Comparison of ENCODE assay signal across 13 mouse cellular contexts in genomic region chr11:22601977-22602376, GRCm38 (mm10).
DNase-seq lines count a peak whose midpoint lies in the region; ATAC-seq and TF ChIP-seq lines count a peak whose summit lies in the region.
"Had no signal": no experiment of that assay in that cellular context is flagged by ENCODE, and none has a peak within 500 bp of the region (broad histone marks: within the 10 kb centered on the region; RNA-seq: fewer than 3 reads in every experiment).

No protein-coding gene starts in this region.

- 15% methylated on average over 3 of the region's 3 CpGs for WGBS in kidney, embryonic 14.5 days
- WGBS in kidney, adult 2 months: 30% methylated on average over 3 of the region's 3 CpGs
- WGBS in intestine, embryonic 16.5 days: 21% methylated on average over 3 of the region's 3 CpGs

- ATAC-seq in kidney, embryonic 14.5 days (ENCODE audit: low FRiP score, low TSS enrichment): peak; percentile 62; the same call in 1 of the 2 replicates
- ATAC-seq in intestine, embryonic 16.5 days: peak; percentile 59
- no peak for ATAC-seq in CD4-positive, CD25-positive, alpha-beta regulatory T cell, adult 4 months

- no peak overlapping the region for H3K9ac ChIP-seq in kidney, embryonic 14.5 days (ENCODE audit: low read depth, low read length)
- H3K9ac ChIP-seq in ES-Bruce4 (ENCODE audit: low read depth, poor library complexity, severe bottlenecking): 0 out of 2 replicates have a peak overlapping the region, but pooled peaks have one; percentile 11
- H3K9ac ChIP-seq in intestine, embryonic 16.5 days (ENCODE audit: low read depth, low read length): no peak overlapping the region
- H3K9ac ChIP-seq: liver, embryonic 15.5 days had no signal

- TF ChIP-seq CTCF in kidney, adult 2 months (conservative IDR thresholded peaks at IDR 0.05; ENCODE audit: insufficient read depth, insufficient read length, low read depth, low read length): no peak
- no peak for TF ChIP-seq CTCF in ES-Bruce4 (IDR thresholded peaks at IDR 0.05; ENCODE audit: low read depth, low read length)

- DNase-seq in kidney, adult 2 months: no peak
- DNase-seq in 3T3-L1 (ENCODE audit: low read depth, low spot score): peak; percentile 5
- no peak for DNase-seq in adrenal gland, postnatal 25 days
- DNase-seq: adrenal gland, postnatal 10 days; cerebellum, adult 2 months; heart, adult 2 months; kidney, postnatal 4 days; thymus, postnatal 36 days had no signal

- H3K27ac ChIP-seq in kidney, embryonic 14.5 days (ENCODE audit: low read depth, low read length): no peak overlapping the region
- no peak overlapping the region for H3K27ac ChIP-seq in kidney, adult 2 months (ENCODE audit: insufficient read depth, low read depth, low read length)
- peak overlapping the region; percentile 77 for H3K27ac ChIP-seq in ES-Bruce4 (ENCODE audit: insufficient read depth, low read length)
- H3K27ac ChIP-seq in intestine, embryonic 16.5 days (ENCODE audit: low read length): no peak overlapping the region
- H3K27ac ChIP-seq: heart, adult 2 months; liver, embryonic 15.5 days had no signal

- H3K4me2 ChIP-seq in kidney, embryonic 14.5 days (replicated peaks; ENCODE audit: low read depth, low read length): no peak overlapping the region
- no peak overlapping the region for H3K4me2 ChIP-seq in intestine, embryonic 16.5 days (ENCODE audit: low read depth, low read length)
- H3K4me2 ChIP-seq: liver, embryonic 15.5 days had no signal

- no peak overlapping the region for H3K4me3 ChIP-seq in kidney, embryonic 14.5 days (ENCODE audit: low read length)
- H3K4me3 ChIP-seq in kidney, adult 2 months (ENCODE audit: insufficient read depth, low read depth, low read length): no peak overlapping the region
- H3K4me3 ChIP-seq in ES-Bruce4 (ENCODE audit: low read depth, low read length): no peak overlapping the region
- H3K4me3 ChIP-seq in intestine, embryonic 16.5 days (ENCODE audit: low read length): no peak overlapping the region
- H3K4me3 ChIP-seq: heart, adult 2 months; liver, embryonic 15.5 days had no signal

- TF ChIP-seq POLR2A in kidney, adult 2 months (IDR thresholded peaks at IDR 0.05; ENCODE audit: low read depth, low read length): no peak
- TF ChIP-seq POLR2A in ES-Bruce4 (IDR thresholded peaks at IDR 0.05; ENCODE audit: insufficient read depth, low read length): no peak

- 0 out of 2 replicates have a peak, but pooled peaks have one; percentile 45 for TF ChIP-seq EP300 in ES-Bruce4 (IDR thresholded peaks at IDR 0.05; ENCODE audit: insufficient read depth, low read depth, low read length)

- H3K27me3 ChIP-seq in kidney, embryonic 14.5 days (ENCODE audit: control insufficient read depth, insufficient read depth, low read length): no peaks in the 10 kb centered on the region
- no peaks in the 10 kb centered on the region for H3K27me3 ChIP-seq in kidney, adult 2 months (replicated peaks; ENCODE audit: control insufficient read depth, insufficient read depth, low read length)
- H3K27me3 ChIP-seq in ES-Bruce4 (ENCODE audit: control insufficient read depth, insufficient read depth, low read length, poor library complexity, severe bottlenecking): no peaks in the 10 kb centered on the region
- H3K27me3 ChIP-seq in intestine, embryonic 16.5 days (replicated peaks; ENCODE audit: control insufficient read depth, insufficient read depth, low read length): no peaks in the 10 kb centered on the region
- H3K27me3 ChIP-seq: liver, embryonic 15.5 days had no signal

- no peaks in the 10 kb centered on the region for H3K4me1 ChIP-seq in kidney, embryonic 14.5 days (ENCODE audit: control insufficient read depth, insufficient read depth, low read length)
- H3K4me1 ChIP-seq in kidney, adult 2 months (ENCODE audit: control insufficient read depth, insufficient read depth, low read length): no peaks in the 10 kb centered on the region
- H3K4me1 ChIP-seq in ES-Bruce4 (ENCODE audit: control insufficient read depth, insufficient read depth, low read length): peaks cover 4% of the 10 kb centered on the region
- 0 out of 2 replicates have a peak, but pooled peaks cover 4% of the 10 kb centered on the region for H3K4me1 ChIP-seq in intestine, embryonic 16.5 days (ENCODE audit: control insufficient read depth, insufficient read depth, low read length)

- no peaks in the 10 kb centered on the region for H3K9me3 ChIP-seq in kidney, embryonic 14.5 days (ENCODE audit: control insufficient read depth, low read length)
- H3K9me3 ChIP-seq in ES-Bruce4 (replicated peaks; ENCODE audit: control insufficient read depth, insufficient read depth, low read length, poor library complexity, severe bottlenecking): peaks cover 19% of the 10 kb centered on the region
- H3K9me3 ChIP-seq in intestine, embryonic 16.5 days (ENCODE audit: control insufficient read depth, low read length): 0 out of 2 replicates have a peak, but pooled peaks cover under 1% of the 10 kb centered on the region
- H3K9me3 ChIP-seq: liver, embryonic 15.5 days had no signal

- H3K36me3 ChIP-seq in kidney, embryonic 14.5 days (ENCODE audit: control insufficient read depth, insufficient read depth, low read length): no peaks in the 10 kb centered on the region
- no peaks in the 10 kb centered on the region for H3K36me3 ChIP-seq in kidney, adult 2 months (ENCODE audit: control insufficient read depth, insufficient read depth, low read length)
- H3K36me3 ChIP-seq in ES-Bruce4 (ENCODE audit: control insufficient read depth, insufficient read depth, low read length, poor library complexity, severe bottlenecking): no peaks in the 10 kb centered on the region
- no peaks in the 10 kb centered on the region for H3K36me3 ChIP-seq in intestine, embryonic 16.5 days (ENCODE audit: control insufficient read depth, insufficient read depth, low read length)
- H3K36me3 ChIP-seq: liver, embryonic 15.5 days had no signal
